Mouse (Mus musculus) kidney, adult 2 months (tissue): Measurements from ENCODE around the gene Copz2.

ENCODE experiments used
- CTCF ChIP-seq: fragments of 200-500 bp; conservative IDR thresholded peaks from 2 replicates; pipeline ENCODE4 v1.5.1; 2011; ENCODE audit warnings: low read depth, mild to moderate bottlenecking, control low read depth, low read length, moderate library complexity, mixed read lengths; ENCODE audit not compliant: insufficient read depth, insufficient read length
- POLR2A ChIP-seq: fragments of 200-500 bp; IDR thresholded peaks from one replicate; pipeline ENCODE4 v1.6.1; 2011; ENCODE audit warnings: low read depth, low read length, control low read depth

DNA sequence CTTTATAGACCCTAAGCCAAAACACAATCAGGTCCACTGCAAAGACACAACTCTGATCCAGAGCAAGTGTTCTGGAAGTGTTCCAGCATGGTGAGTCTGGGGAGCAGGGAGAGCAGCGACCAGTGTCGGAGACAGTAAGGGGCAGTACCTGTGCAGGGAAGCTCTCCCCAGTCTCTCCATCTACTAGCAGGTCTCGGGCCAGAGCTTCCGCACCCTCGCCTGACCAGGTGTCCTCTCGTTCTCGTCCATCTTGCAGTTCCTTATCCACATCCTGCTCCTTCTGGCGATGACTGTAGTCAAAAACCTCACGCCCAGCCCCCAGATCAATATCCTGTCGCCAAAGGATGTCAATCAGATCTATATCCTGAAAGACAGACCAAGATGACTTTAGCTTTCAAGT, 27.7 kb upstream of the Copz2 start:
- TF ChIP-seq CTCF (no peak), POLR2A (no peak)
